Mouse (Mus musculus) MEL (cell line): ENCODE results near the gene Prelid3b. TPM values are rescaled to one million over a fixed set of nuclear protein-coding genes. Genes with fewer than 3 reads are reported as not detected.

ENCODE experiments used
- DNase-seq: peaks from one replicate; pipeline ENCODE4 v3.0.0; 2011; ENCODE audit warnings: low read depth, low spot score
- H3K27ac ChIP-seq: 2 replicates; pipeline ENCODE4 v1.5.1; 2012; ENCODE audit warnings: low read depth, mild to moderate bottlenecking, control low read depth, low read length, moderate library complexity; ENCODE audit not compliant: control insufficient read depth
- H3K27me3 ChIP-seq, 2 experiments: fragments of 150-350 bp in 1 of 2; sonication (generic) in 1 of 2; 2 replicates each; pipeline ENCODE4 v1.6.1; 2012; ENCODE audit warnings: low read length in 2 of 2, mild to moderate bottlenecking in 2 of 2, improper control_type of control experiment in 1 of 2, moderate library complexity in 1 of 2; ENCODE audit not compliant: insufficient read depth in 2 of 2, control insufficient read depth in 1 of 2
- H3K36me3 ChIP-seq, 2 experiments: 2 replicates each; pipeline ENCODE4 v1.6.1; 2012 to 2014; ENCODE audit warnings: low read length in 2 of 2, improper control_type of control experiment in 1 of 2, inconsistent platforms in 1 of 2, mild to moderate bottlenecking in 1 of 2; ENCODE audit not compliant: insufficient read depth in 2 of 2, control insufficient read depth in 1 of 2
- H3K4me1 ChIP-seq, 2 experiments: fragments of 150-350 bp in 1 of 2; sonication (generic) in 1 of 2; 2 replicates each; pipeline ENCODE4 v1.6.1; 2012; ENCODE audit warnings: low read length in 2 of 2, improper control_type of control experiment in 1 of 2, mild to moderate bottlenecking in 1 of 2; ENCODE audit not compliant: insufficient read depth in 2 of 2, control insufficient read depth in 1 of 2
- H3K4me3 ChIP-seq, 2 experiments: fragments of 150-350 bp in 1 of 2; sonication (generic) in 1 of 2; 2 replicates each; pipeline ENCODE4 v1.5.1; 2012; ENCODE audit warnings: low read depth in 2 of 2, low read length in 2 of 2, mild to moderate bottlenecking in 2 of 2, moderate library complexity in 2 of 2, control low read depth in 1 of 2, improper control_type of control experiment in 1 of 2; ENCODE audit not compliant: control insufficient read depth in 1 of 2, insufficient read depth in 1 of 2
- H3K79me2 ChIP-seq: 2 replicates; pipeline ENCODE4 v1.6.1; 2012; ENCODE audit warnings: mild to moderate bottlenecking, low read length, moderate library complexity; ENCODE audit not compliant: control insufficient read depth, poor library complexity, insufficient read depth
- H3K9ac ChIP-seq: 2 replicates; pipeline ENCODE4 v1.6.1; 2012; ENCODE audit warnings: low read depth, mild to moderate bottlenecking, control low read depth, low read length, moderate library complexity; ENCODE audit not compliant: control insufficient read depth, poor library complexity, severe bottlenecking
- H3K9me3 ChIP-seq: fragments of 150-350 bp; sonication (generic); replicated peaks from 2 replicates; pipeline ENCODE4 v1.6.1; 2012; ENCODE audit warnings: mild to moderate bottlenecking, low read length, improper control_type of control experiment, moderate library complexity; ENCODE audit not compliant: insufficient read depth
- BHLHE40 ChIP-seq: IDR thresholded peaks from 2 replicates; pipeline ENCODE4 v1.6.1; 2012; ENCODE audit warnings: low read depth, mild to moderate bottlenecking, inconsistent platforms, low read length, improper control_type of control experiment, borderline replicate concordance
- E2F4 ChIP-seq: IDR thresholded peaks from 2 replicates; pipeline ENCODE4 v1.6.1; 2011; ENCODE audit warnings: low read depth, low read length, improper control_type of control experiment, borderline replicate concordance
- ELF1 ChIP-seq: IDR thresholded peaks from 2 replicates; pipeline ENCODE4 v1.6.1; 2014; ENCODE audit warnings: low read depth, mild to moderate bottlenecking, inconsistent platforms, low read length, improper control_type of control experiment, moderate library complexity
- EP300 ChIP-seq, 2 experiments: IDR thresholded peaks; 2 replicates each; pipeline ENCODE4 v1.6.1; 2011; ENCODE audit warnings: improper control_type of control experiment in 2 of 2, low read length in 2 of 2, low read depth in 1 of 2, mild to moderate bottlenecking in 1 of 2
- ETS1 ChIP-seq: IDR thresholded peaks from 2 replicates; pipeline ENCODE4 v1.6.1; 2012; ENCODE audit warnings: low read depth, mild to moderate bottlenecking, inconsistent platforms, low read length, improper control_type of control experiment, moderate library complexity
- GATA1 ChIP-seq: IDR thresholded peaks from 2 replicates; pipeline ENCODE4 v1.6.1; 2011; ENCODE audit warnings: low read depth, low read length, improper control_type of control experiment
- HCFC1 ChIP-seq: IDR thresholded peaks from 2 replicates; pipeline ENCODE4 v1.6.1; 2012; ENCODE audit warnings: low read depth, mild to moderate bottlenecking, inconsistent platforms, low read length, improper control_type of control experiment, moderate library complexity
- KAT2A ChIP-seq: conservative IDR thresholded peaks from 2 replicates; pipeline ENCODE4 v1.6.1; 2012; ENCODE audit warnings: low read depth, low read length, improper control_type of control experiment, inconsistent platforms
- MAX ChIP-seq: IDR thresholded peaks from 2 replicates; pipeline ENCODE4 v1.6.1; 2011; ENCODE audit warnings: low read length, improper control_type of control experiment
- MAZ ChIP-seq: IDR thresholded peaks from 2 replicates; pipeline ENCODE4 v1.6.1; 2012; ENCODE audit warnings: low read depth, mild to moderate bottlenecking, inconsistent platforms, low read length, improper control_type of control experiment
- MEF2A ChIP-seq: IDR thresholded peaks from 2 replicates; pipeline ENCODE4 v1.6.1; 2014; ENCODE audit warnings: low read depth, mild to moderate bottlenecking, inconsistent platforms, low read length, improper control_type of control experiment; ENCODE audit not compliant: poor library complexity, insufficient replicate concordance, severe bottlenecking; ENCODE audit errors: extremely low read depth
- MXI1 ChIP-seq: IDR thresholded peaks from 2 replicates; pipeline ENCODE4 v1.6.1; 2011; ENCODE audit warnings: mild to moderate bottlenecking, low read depth, low read length, improper control_type of control experiment
- MYB ChIP-seq: IDR thresholded peaks from 2 replicates; pipeline ENCODE4 v1.6.1; 2011; ENCODE audit warnings: mild to moderate bottlenecking, low read depth, low read length, improper control_type of control experiment
- MYC ChIP-seq: IDR thresholded peaks from 2 replicates; pipeline ENCODE4 v1.6.1; 2011; ENCODE audit warnings: low read depth, mild to moderate bottlenecking, low read length, improper control_type of control experiment, moderate library complexity
- POLR2A ChIP-seq, 2 experiments: IDR thresholded peaks; 2 replicates each; pipeline ENCODE4 v1.6.1; 2011 to 2012; ENCODE audit warnings: low read length in 2 of 2, mild to moderate bottlenecking in 2 of 2, control low read depth in 1 of 2, improper control_type of control experiment in 1 of 2, low read depth in 1 of 2, moderate library complexity in 1 of 2; ENCODE audit not compliant: control insufficient read depth in 1 of 2, insufficient read depth in 1 of 2, poor library complexity in 1 of 2
- RCOR1 ChIP-seq: IDR thresholded peaks from 2 replicates; pipeline ENCODE4 v1.6.1; 2012; ENCODE audit warnings: low read depth, mild to moderate bottlenecking, inconsistent platforms, low read length, improper control_type of control experiment
- SIN3A ChIP-seq: IDR thresholded peaks from 2 replicates; pipeline ENCODE4 v1.6.1; 2012; ENCODE audit warnings: low read length, improper control_type of control experiment, inconsistent platforms
- TAL1 ChIP-seq: IDR thresholded peaks from 2 replicates; pipeline ENCODE4 v1.6.1; 2012; ENCODE audit warnings: mild to moderate bottlenecking, inconsistent platforms, low read length, moderate library complexity, mixed read lengths
- TBP ChIP-seq: IDR thresholded peaks from 2 replicates; pipeline ENCODE4 v1.8.0; 2011; ENCODE audit warnings: low read depth, low read length, improper control_type of control experiment
- TCF12 ChIP-seq: IDR thresholded peaks from 2 replicates; pipeline ENCODE4 v1.6.1; 2014; ENCODE audit warnings: low read depth, mild to moderate bottlenecking, inconsistent platforms, low read length, improper control_type of control experiment, moderate library complexity
- USF1 ChIP-seq: IDR thresholded peaks from 2 replicates; pipeline ENCODE4 v1.6.1; 2014; ENCODE audit warnings: low read depth, mild to moderate bottlenecking, inconsistent platforms, low read length, improper control_type of control experiment, moderate library complexity
- USF2 ChIP-seq, 2 experiments: IDR thresholded peaks; 2 replicates each; pipeline ENCODE4 v1.6.1; 2011 to 2012; ENCODE audit warnings: improper control_type of control experiment in 2 of 2, low read length in 2 of 2, borderline replicate concordance in 1 of 2, inconsistent platforms in 1 of 2, low read depth in 1 of 2, mild to moderate bottlenecking in 1 of 2; ENCODE audit not compliant: insufficient read depth in 1 of 2
- ZC3H11A ChIP-seq: IDR thresholded peaks from 2 replicates; pipeline ENCODE4 v1.6.1; 2012; ENCODE audit warnings: low read depth, mild to moderate bottlenecking, inconsistent platforms, low read length, improper control_type of control experiment
- ZNF384 ChIP-seq: IDR thresholded peaks from 2 replicates; pipeline ENCODE4 v1.6.1; 2012; ENCODE audit warnings: low read depth, mild to moderate bottlenecking, inconsistent platforms, low read length, improper control_type of control experiment
- polyA plus RNA-seq, 2 experiments: library from polyadenylated mRNA; stranded (reverse) in 1 of 2; unstranded in 1 of 2; fragments of >175 nt in 1 of 2; fragments of >200 nt in 1 of 2; gene quantifications; 2 replicates each; pipeline versions ENCODE4 v1.2.1 to v1.2.4; 2012; ENCODE audit warnings: low replicate concordance in 2 of 2, low read depth in 1 of 2; ENCODE audit not compliant: insufficient read length in 2 of 2, insufficient read depth in 1 of 2, missing spikeins in 1 of 2
- total RNA-seq: library from RNA; depleted of rRNA; stranded (reverse); fragments of 300-350 nt; gene quantifications from 2 replicates; pipeline ENCODE4 v1.2.3, GENCODE M21; 2012

Gene Prelid3b
- total and polyA plus RNA-seq, 3 experiments: 142 to 210 (median 189) TPM

DNA sequence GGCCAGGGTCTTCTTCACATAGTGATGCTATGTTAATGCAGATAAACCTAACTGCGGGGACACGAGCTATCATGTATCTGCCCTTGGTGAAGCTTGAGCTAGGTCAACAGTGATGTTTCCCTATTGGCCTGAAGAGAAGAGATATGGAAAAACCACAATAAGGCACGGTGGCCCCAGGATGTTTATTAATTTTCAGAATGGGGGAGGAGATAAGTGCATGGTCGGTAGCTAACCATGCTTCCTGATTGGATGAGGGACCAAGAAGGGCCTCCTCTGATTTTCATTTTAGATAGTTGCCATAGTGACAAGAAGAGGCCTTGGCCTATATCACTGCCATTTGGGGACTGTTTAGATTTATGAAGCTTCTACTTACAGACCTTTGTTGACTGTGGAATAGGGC is 2.5 kb downstream of the Prelid3b start:
- Histone ChIP-seq H3K9ac (no peak overlapping the region), H3K4me1 (peaks cover 12 to 34% of the 10 kb centered on the region in 2 experiments), H3K27ac (peak overlapping the region; percentile 9; the same call in 1 of the 2 replicates), H3K36me3 (peaks cover 0 to 36% of the 10 kb centered on the region in 2 experiments; a peak in 2 of 4 replicates), H3K27me3 (no peaks in the 10 kb centered on the region), H3K9me3 (no peaks in the 10 kb centered on the region), H3K4me3 (no peak overlapping the region), H3K79me2 (peaks cover 39% of the 10 kb centered on the region)
- DNase-seq: peak; percentile 91
- TF ChIP-seq ELF1: no peak; the same call in 1 of the 2 replicates
- no peak for TF ChIP-seq KAT2A
- TF ChIP-seq TCF12: 0 out of 2 replicates have a peak, but pooled peaks have one; percentile 20
- no peak for TF ChIP-seq ZNF384
- no peak for TF ChIP-seq BHLHE40
- TF ChIP-seq POLR2A (IDR thresholded peaks at IDR 0.05; ENCODE audit: control insufficient read depth in 1 of 2, insufficient read depth in 1 of 2, low read depth in 1 of 2, low read length in 2 of 2, poor library complexity in 1 of 2): peak in 1 of 2 experiments; percentile 36; a peak in 1 of 4 replicates
- no peak for TF ChIP-seq MEF2A
- no peak for TF ChIP-seq USF2 (IDR thresholded peaks at IDR 0.05; ENCODE audit: borderline replicate concordance in 1 of 2, insufficient read depth in 1 of 2, low read depth in 1 of 2, low read length in 2 of 2)
- TF ChIP-seq HCFC1: no peak; the same call in 1 of the 2 replicates
- no peak for TF ChIP-seq USF1
- TF ChIP-seq MAX: no peak; the same call in 1 of the 2 replicates
- TF ChIP-seq E2F4: no peak
- TF ChIP-seq MAZ: no peak
- peak; percentile 45 for TF ChIP-seq RCOR1
- TF ChIP-seq TBP: no peak
- TF ChIP-seq ZC3H11A: no peak
- TF ChIP-seq MXI1: 0 out of 2 replicates have a peak, but pooled peaks have one; percentile 31
- TF ChIP-seq TAL1: peak; percentile 57
- TF ChIP-seq MYC: peak; percentile 49; the same call in 1 of the 2 replicates
- TF ChIP-seq MYB: no peak
- TF ChIP-seq SIN3A: peak; percentile 86
- peak; percentile 37 to 74; a peak in 2 of 4 replicates for TF ChIP-seq EP300 (IDR thresholded peaks at IDR 0.05; ENCODE audit: low read depth in 1 of 2, low read length in 2 of 2)
- TF ChIP-seq ETS1: peak; percentile 66
- peak; percentile 99 for TF ChIP-seq GATA1
